Mouse (Mus musculus) midbrain, embryonic 14.5 days (tissue): ENCODE measurements around the gene Cd36. TPM values are rescaled to one million over a fixed set of nuclear protein-coding genes. Genes with fewer than 3 reads are reported as not detected.
"Not testable (repeated sequence)": the region's sequence is repeated elsewhere in the genome, so short reads cannot be mapped to it uniquely, and the experiment has no call there.

Experiments
- ATAC-seq: fragments of 200-750 bp; cut with Nextera tagmentation; 2 replicates; pipeline ENCODE4 v1.8.0; 2017; ENCODE audit warnings: moderate number of reproducible peaks, moderate library complexity; ENCODE audit not compliant: low FRiP score, low TSS enrichment
- DNase-seq: peaks from one replicate; pipeline ENCODE4 v3.0.0-alpha.2; 2015
- H3K27ac ChIP-seq: fragments of 300-500 bp; sonication (generic); replicated peaks from 2 replicates; pipeline ENCODE4 v1.5.1; 2014; ENCODE audit warnings: mild to moderate bottlenecking, low read depth, low read length, moderate library complexity
- H3K27me3 ChIP-seq: fragments of 300-500 bp; sonication (generic); 2 replicates; pipeline ENCODE4 v1.6.1; 2014; ENCODE audit warnings: low read length, control low read depth, mixed read lengths; ENCODE audit not compliant: control insufficient read depth, insufficient read depth
- H3K36me3 ChIP-seq: fragments of 300-500 bp; sonication (generic); 2 replicates; pipeline ENCODE4 v1.6.1; 2014; ENCODE audit warnings: low read length, control low read depth; ENCODE audit not compliant: control insufficient read depth, insufficient read depth
- H3K4me1 ChIP-seq: fragments of 300-500 bp; sonication (generic); 2 replicates; pipeline ENCODE4 v1.6.1; 2014; ENCODE audit warnings: mild to moderate bottlenecking, antibody characterized with exemption, low read length, control low read depth; ENCODE audit not compliant: control insufficient read depth, insufficient read depth
- H3K4me2 ChIP-seq: fragments of 300-500 bp; sonication (generic); 2 replicates; pipeline ENCODE4 v1.6.1; 2014; ENCODE audit warnings: mild to moderate bottlenecking, low read length, moderate library complexity
- H3K4me3 ChIP-seq: fragments of 300-500 bp; sonication (generic); replicated peaks from 2 replicates; pipeline ENCODE4 v1.5.1; 2014; ENCODE audit warnings: low read depth, low read length
- H3K9ac ChIP-seq: fragments of 300-500 bp; sonication (generic); replicated peaks from 2 replicates; pipeline ENCODE4 v1.6.1; 2014; ENCODE audit warnings: mild to moderate bottlenecking, low read length, moderate library complexity
- H3K9me3 ChIP-seq: fragments of 300-500 bp; sonication (generic); 2 replicates; pipeline ENCODE4 v1.6.1; 2016; ENCODE audit warnings: low read length, control low read depth, mixed read lengths; ENCODE audit not compliant: control insufficient read depth
- WGBS: fragments of 180-500 bp; shearing (Covaris S2); extraction: QIAGEN DNeasy Blood & Tissue Kit; methylation state at CpG from one replicate; pipeline ENCODE4 v1.1.7; 2014; 5-methylcytosine and 5-hydroxymethylcytosine counted together
- polyA plus RNA-seq: library from polyadenylated mRNA; unstranded; fragments of >200 nt; fragmentation: Nextera tagmentation; extraction: Ambion mirVana; gene quantifications from 2 replicates; pipeline ENCODE4 v1.2.1, GENCODE M21; 2014

Cd36 gene
- polyA plus RNA-seq, 1 experiment from 2014 or later: 6.2 TPM

DNA sequence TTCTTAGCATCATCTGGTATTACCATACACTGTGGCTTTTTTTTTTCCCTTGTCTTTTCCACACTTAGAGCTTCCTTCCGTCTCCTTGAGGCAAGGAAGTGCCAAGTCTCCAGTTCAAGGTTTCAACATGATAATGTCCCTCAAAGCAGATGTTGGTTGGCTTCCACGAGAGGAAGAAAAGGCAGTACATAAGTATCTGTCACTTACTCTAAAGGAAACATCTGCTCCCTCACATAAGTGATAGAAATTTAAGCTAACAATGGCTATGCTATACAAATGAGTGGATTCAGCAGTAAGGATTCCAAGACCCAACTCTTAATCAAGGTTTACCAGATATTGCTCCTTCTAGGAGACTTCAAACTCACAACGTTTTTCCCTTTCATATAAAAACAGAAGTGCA, 10.3 kb upstream of the Cd36 start:
- 79% methylated on average over 3 of the region's 3 CpGs for whole genome bisulfite sequencing
- DNase-seq: no peak
- no peaks in the 10 kb centered on the region for H3K9me3 ChIP-seq

DNA sequence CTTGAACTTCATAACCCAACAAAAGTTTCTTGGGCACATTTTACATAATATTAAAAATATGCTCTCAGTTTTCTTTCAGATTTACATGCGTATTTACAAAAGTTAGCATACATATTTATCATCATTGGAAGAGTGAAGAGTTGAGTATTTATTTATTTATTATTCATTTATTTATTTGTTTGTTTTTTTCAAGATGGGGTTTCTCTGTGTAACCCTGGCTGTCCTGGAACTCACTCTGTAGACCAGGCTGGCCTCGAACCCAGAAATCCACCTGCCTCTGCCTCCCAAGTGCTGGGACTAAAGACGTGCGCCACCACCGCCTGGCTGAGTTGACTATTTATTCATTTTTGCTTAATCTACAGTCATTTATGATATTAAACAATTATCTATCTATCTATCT, 9.0 kb upstream of the Cd36 start:
- WGBS: 98% methylated on average over 5 of the region's 5 CpGs
- H3K9me3 ChIP-seq, H3K36me3 ChIP-seq, ATAC-seq, H3K4me1 ChIP-seq, H3K4me2 ChIP-seq, H3K27ac ChIP-seq, H3K9ac ChIP-seq, H3K4me3 ChIP-seq, DNase-seq, H3K27me3 ChIP-seq: not testable (repeated sequence)

More for the DNA sequence above, 10.3 kb upstream of the Cd36 start:
- no peaks in the 10 kb centered on the region for H3K27me3 ChIP-seq
- no peak overlapping the region for H3K4me2 ChIP-seq
- no peaks in the 10 kb centered on the region for H3K4me1 ChIP-seq
- H3K9ac ChIP-seq: no peak overlapping the region
- no peaks in the 10 kb centered on the region for H3K36me3 ChIP-seq
- H3K27ac ChIP-seq: no peak overlapping the region
- no peak overlapping the region for H3K4me3 ChIP-seq
- no peak for ATAC-seq

DNA sequence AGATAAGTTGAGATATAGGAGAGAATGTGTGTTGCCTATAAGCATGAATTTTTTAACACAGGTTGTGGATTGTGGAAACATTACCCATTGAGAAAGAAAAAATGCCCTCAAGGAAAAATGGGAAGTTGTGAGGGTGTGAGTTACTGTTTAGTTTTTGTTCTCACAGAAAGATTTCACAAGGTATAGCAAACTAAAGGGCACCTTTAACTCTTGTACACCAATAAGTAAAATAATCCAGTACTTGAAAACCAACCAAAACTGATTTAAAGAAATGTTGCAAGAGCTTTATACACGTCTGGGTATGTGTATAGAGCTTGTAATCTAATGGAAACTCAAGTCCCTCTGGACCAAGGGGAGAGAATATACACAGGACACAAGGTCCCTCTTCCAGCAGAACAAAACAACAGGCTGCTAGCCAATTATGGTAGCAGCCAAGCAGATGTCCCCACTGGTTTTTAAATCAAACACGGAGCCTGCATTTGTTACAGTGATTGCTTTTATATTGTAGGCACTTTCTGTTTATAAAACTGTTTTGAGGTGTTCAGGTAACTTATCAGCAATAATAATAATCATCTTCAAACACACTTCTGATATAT, 5.1 kb upstream of the Cd36 start:
- Histone ChIP-seq H3K4me2 (no peak overlapping the region), H3K9me3 (no peaks in the 10 kb centered on the region), H3K9ac (no peak overlapping the region), H3K27ac (no peak overlapping the region), H3K4me1 (no peaks in the 10 kb centered on the region), H3K4me3 (no peak overlapping the region), H3K27me3 (no peaks in the 10 kb centered on the region), H3K36me3 (no peaks in the 10 kb centered on the region)
- DNase-seq: no peak
- no peak for ATAC-seq
- WGBS: 63% methylated on average over 2 of the region's 2 CpGs

DNA sequence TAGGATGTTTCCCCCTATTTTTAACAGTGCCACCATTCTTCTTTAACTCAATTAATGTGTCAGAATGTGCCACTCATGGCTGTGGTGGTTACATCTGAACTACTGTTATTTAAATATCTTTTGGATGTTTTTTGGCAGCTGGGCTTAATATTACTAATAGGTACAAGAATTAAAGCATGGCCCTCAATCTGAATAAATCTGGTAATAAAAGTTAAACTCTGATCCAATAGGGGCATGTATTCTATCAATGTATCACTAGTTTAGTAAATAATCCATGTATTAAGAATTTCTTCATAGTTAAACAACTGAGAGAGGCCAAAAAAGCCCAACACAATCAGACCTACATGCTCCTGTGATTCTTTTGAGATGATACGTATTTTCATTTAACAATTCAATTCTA, 690 bp upstream of the Cd36 start:
- no peak for ATAC-seq
- Histone ChIP-seq H3K36me3 (no peaks in the 10 kb centered on the region), H3K27me3 (no peaks in the 10 kb centered on the region), H3K9me3 (no peaks in the 10 kb centered on the region), H3K4me3 (no peak overlapping the region), H3K4me2 (no peak overlapping the region), H3K4me1 (no peaks in the 10 kb centered on the region), H3K27ac (no peak overlapping the region), H3K9ac (no peak overlapping the region)
- WGBS: 80% methylated on average over 1 of the region's 1 CpGs
- DNase-seq: no peak

DNA sequence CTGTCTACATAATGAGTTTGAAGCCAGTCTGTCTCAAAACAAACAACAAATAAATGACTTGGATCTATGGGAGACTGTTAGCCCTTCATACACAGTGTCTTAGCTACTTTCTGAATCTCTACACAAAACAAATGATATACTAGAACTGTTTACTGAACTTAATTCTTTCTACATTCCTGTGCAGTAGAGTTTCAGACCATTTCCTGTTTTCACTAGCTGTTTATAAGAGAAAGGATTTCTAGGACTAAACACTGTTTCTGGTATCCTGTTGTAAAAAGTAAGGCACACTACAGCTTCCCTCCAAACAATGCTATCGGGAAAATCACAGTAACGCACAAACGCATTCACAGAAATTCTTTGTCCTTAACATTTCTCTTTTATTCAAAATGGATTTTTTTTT, 2.2 kb downstream of the Cd36 start:
- no peaks in the 10 kb centered on the region for H3K36me3 ChIP-seq
- ATAC-seq (no peak), DNase-seq (no peak)
- no peak overlapping the region for H3K9ac ChIP-seq
- no peaks in the 10 kb centered on the region for H3K27me3 ChIP-seq
- WGBS: 94% methylated on average over 3 of the region's 3 CpGs
- H3K4me3 ChIP-seq: no peak overlapping the region
- no peaks in the 10 kb centered on the region for H3K4me1 ChIP-seq
- no peak overlapping the region for H3K27ac ChIP-seq
- no peak overlapping the region for H3K4me2 ChIP-seq
- no peaks in the 10 kb centered on the region for H3K9me3 ChIP-seq

DNA sequence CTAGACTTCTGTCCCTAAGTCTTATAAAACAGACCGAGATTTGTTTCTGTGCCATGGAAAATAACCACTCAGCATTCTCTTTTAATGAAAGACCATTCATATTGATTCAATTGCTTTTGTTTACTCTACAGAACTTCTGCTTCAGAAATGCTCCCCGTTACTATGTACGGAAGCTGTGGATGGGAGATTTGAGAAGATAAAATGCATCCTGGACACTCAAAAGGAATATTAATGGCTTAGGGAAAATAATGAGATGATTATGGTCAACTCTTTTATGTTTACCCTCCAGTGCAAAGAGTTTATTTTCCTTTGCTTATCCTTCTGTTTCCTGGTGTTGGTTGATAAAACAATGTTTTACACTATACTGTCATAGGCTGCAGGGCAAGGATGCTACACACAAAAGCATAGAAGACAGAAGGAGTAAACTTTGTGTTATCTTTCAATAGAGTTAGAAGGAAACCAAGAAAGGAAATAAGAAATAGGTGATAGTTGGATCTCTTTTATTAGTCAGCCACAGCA, 5.2 kb downstream of the Cd36 start:
- DNase-seq (no peak), ATAC-seq (no peak)
- no peak overlapping the region for H3K4me3 ChIP-seq
- WGBS: 83% methylated on average over 3 of the region's 3 CpGs
- H3K27me3 ChIP-seq: no peaks in the 10 kb centered on the region
- H3K36me3 ChIP-seq: no peaks in the 10 kb centered on the region
- no peak overlapping the region for H3K27ac ChIP-seq
- no peak overlapping the region for H3K9ac ChIP-seq
- H3K9me3 ChIP-seq: no peaks in the 10 kb centered on the region
- H3K4me2 ChIP-seq: no peak overlapping the region
- no peaks in the 10 kb centered on the region for H3K4me1 ChIP-seq

DNA sequence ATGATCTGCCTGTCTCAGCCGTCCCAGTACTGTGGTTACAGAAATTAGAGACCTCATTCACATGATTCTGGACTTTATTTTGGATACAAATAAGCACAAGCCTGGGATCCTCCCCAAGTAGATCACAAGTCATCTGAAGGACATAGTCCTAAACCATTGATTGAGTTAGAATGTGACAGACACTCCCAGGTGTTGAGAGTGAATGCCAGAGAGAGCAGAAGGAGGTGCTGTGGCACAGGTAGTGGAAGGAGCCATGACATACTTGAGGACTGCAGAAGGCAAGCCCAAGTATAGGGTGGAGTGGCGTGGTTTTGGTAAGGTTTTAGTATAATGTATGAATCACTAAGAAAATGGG, 7.1 kb downstream of the Cd36 start:
- DNase-seq (no peak), ATAC-seq (no peak)
- no peaks in the 10 kb centered on the region for H3K4me1 ChIP-seq
- no peak overlapping the region for H3K4me2 ChIP-seq
- no peaks in the 10 kb centered on the region for H3K36me3 ChIP-seq
- no peak overlapping the region for H3K9ac ChIP-seq
- H3K27me3 ChIP-seq: no peaks in the 10 kb centered on the region
- WGBS: 81% methylated on average over 2 of the region's 2 CpGs
- no peak overlapping the region for H3K27ac ChIP-seq
- no peaks in the 10 kb centered on the region for H3K9me3 ChIP-seq
- H3K4me3 ChIP-seq: no peak overlapping the region

DNA sequence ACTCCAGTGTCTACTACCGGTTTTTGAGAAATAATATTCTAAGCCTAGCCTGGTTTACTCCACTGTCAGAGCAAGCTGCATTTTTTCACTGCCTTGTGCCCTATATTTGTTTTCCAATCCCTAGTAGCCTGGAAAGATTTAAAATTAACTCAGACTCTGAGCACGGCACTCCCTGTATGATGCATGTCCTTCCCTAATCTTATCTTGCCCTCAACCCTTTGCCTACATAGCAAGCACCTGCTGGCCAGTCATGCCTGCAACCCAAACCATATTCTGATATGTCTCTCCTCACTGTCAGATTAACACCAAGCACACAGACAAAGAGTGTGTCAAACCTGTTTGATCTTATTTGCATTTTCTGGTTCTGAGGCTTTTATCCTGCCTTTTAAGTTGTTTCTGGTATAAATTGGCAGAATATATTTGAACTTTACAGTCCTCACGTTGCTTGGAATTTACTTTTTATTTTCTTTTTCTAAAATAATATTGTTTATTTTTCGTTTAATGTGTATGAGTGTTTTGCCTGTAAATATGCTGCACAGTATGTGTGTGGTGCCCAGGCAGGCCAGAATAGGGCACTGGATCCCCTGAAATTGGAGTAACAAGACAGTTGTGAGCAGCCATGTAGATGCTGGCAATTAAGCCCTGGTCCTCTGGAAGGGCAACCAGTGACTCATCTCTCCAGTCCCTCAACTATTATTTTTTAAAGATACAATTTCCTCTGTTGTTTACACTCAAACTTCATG, 7.6 kb downstream of the Cd36 start:
- Histone ChIP-seq H3K9ac (no peak overlapping the region), H3K9me3 (no peaks in the 10 kb centered on the region), H3K36me3 (no peaks in the 10 kb centered on the region), H3K27ac (no peak overlapping the region), H3K27me3 (no peaks in the 10 kb centered on the region), H3K4me3 (no peak overlapping the region), H3K4me2 (no peak overlapping the region), H3K4me1 (no peaks in the 10 kb centered on the region)
- DNase-seq: no peak
- 76% methylated on average over 4 of the region's 4 CpGs for WGBS
- no peak for ATAC-seq

DNA sequence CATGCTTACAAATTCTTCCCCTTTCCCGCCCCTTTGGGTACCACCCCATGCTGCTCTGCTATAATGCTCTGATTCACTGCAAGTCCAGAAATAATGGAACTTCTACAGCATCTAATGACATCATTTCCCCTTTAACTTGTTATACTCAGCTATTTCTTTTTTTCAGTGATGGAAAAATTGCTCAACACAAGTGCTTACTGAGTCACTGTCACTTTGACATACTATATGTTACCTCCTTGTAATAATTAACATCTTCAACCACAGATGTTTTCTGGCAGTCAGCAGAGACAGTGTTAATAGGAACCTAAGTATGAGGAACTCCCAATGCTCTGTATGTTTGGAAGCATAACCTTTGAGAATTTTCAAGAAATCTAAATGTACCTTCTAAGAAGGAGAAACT, 8.7 kb downstream of the Cd36 start:
- Histone ChIP-seq H3K4me2 (no peak overlapping the region), H3K4me3 (no peak overlapping the region), H3K9ac (no peak overlapping the region), H3K27ac (no peak overlapping the region), H3K4me1 (no peaks in the 10 kb centered on the region), H3K36me3 (no peaks in the 10 kb centered on the region), H3K27me3 (no peaks in the 10 kb centered on the region), H3K9me3 (no peaks in the 10 kb centered on the region)
- DNase-seq: no peak
- 72% methylated on average over 1 of the region's 1 CpGs for WGBS
- no peak for ATAC-seq
